Mouse (Mus musculus): Measurements from ENCODE around the gene Tagln.

The Tagln gene

DNA sequence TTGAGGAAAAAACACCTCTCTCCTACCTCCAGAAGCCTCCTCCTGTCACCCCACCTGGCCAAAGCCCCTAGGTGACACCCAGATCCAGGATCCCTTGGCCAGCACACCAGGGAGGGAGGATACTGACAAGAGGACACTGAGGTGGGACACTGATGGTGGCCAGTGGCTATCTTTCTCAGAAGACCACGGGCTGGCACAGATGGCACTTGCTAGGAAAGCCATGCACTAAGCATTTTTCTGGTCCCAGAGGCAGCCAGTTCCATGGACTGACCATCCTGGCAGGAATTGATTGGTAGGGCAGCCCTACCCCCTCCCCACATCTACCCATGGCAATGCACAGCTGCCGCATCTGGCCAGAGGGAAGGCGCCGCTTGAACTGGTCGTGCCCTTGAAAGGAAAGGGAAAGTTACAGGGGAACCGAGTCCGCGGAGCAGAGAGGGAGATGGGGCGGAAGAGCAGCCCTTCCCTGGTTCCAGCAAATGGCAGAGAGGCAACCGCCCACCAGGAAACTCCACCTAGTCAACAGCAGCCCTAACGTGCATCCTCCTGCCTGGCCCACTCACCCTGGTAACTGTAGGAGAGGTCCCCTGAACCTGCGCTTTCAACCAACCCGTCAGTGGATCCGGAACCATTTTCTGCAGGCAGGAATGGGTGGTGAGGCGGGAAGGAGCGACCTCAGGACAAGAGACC lies 10.5 kb upstream of the Tagln start:
- no peak for DNase-seq (ENCODE audit: low spot score)

DNA sequence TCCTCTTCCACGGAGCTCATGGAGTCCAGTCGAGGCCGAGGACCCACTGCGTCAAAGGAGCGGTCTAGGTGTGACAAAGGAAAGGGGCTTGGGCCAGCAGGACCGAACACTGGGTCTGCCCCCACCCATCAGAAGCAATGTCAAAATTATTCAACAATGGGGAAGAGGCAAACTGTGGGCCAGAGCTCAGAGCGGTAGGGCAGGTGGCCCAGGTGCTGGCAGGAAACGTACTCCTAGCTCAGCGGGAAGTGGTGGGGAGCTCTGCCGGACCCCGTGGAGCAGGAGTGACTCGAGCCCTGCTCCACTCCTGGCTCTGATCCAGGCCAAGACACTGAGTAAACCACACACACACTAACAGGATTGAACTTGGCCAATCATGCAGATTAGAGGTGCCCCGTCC lies 9.9 kb upstream of the Tagln start:
- no peak for DNase-seq (ENCODE audit: low spot score)

DNA sequence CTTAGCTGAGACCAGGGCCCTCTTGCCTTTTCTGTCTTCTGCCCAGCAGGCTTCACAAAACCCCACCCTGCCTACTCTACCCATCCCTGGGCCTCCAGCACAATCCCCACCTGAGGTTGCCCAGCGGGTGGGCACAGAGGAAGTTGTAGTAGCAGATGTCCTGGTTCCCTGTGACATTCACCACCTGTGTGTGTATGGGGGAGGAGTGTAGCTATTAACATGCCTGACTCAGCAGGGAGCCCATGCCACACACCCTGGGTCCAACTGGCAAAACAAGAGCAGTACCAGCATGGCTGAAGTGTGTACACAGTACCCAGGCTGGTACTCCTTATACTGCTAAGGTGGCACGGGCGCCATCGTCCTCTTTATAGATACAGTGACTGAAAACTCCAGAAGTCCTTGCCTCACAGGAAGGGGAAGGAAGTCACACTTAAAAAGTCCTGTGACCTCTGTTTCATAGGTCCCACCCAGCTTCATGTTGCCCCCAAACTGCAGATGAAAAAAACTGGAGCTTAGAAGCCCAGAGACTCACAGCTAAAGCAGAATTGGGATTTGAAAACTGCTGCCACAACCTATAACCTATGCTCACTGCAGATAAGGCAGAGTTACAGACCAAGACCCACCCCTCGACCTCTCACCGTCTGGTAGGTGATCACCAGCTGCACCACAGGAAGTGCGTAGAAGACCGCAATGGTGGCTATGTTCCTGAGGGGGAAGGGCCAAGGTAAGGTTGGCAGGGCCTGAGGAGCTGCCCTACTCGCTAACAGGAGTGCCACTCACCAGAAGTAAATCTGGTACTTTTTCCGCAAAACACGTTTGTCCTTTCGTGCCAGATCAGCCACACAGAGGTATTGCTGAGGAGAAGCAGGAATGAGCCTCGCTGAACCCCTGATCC lies 8.9 kb upstream of the Tagln start:
- no peak for DNase-seq (ENCODE audit: low spot score)

DNA sequence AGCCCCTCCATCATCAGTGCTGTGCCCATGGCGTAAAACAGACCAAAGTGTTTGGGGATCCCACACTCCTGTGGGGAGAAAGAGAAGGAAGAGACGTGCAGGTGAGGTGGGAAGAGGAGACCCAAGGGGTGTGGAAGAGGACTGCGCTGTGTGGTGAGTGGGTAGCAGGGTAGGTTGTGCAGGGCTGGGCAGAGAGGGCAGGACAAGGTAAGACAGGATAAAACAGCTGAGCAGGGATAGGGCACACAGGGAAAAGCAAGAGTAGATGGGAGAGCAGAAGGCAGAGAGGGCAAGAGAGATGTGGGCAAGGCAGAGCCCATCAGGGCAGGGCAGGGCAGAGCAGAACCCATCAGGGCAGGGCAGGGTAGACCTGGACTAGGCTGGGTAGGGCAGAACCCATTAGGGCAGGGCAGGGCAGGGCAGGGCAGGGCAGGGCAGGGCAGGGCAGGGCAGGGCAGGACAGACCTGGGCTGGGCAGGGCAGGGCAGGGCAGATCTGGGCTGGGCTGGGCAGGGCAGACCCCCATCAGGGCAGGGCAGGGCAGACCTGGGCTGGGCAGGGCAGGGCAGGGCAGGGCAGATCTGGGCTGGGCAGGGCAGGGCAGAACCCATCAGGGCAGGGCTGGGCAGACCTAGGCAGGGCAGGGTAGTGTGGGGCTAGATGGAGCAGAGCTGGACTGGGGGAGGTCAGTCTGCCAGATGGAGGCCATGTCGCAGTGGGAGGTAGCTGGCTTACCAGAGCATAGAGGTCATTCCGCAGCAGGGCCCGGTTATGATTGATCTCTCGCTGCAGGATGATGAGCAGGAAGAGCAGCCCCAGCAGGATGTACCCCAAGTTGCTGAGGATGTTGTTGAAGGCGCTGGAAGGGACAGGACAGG lies 8.0 kb upstream of the Tagln start:
- DNase-seq (ENCODE audit: low spot score) = no peak

DNA sequence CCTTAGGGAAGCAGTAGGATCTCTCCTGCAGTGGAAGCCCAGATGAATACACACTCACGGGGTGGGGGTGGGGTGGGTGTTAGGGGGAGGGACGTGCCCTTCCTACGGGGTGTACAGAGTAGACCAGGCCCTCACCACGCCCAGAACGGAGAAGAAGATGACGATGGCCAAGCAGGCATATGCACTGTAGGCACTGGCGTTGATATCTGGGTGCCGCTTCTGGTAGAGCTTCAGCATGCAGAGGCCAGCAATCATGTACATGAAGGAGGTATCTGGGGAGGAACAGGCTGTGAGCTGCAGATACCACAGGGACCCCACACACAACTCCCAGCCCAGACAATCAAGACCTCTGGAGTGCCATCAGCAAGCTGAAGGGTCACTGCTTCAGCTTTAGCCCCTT lies 7.1 kb upstream of the Tagln start:
- DNase-seq (ENCODE audit: low spot score) = no peak

DNA sequence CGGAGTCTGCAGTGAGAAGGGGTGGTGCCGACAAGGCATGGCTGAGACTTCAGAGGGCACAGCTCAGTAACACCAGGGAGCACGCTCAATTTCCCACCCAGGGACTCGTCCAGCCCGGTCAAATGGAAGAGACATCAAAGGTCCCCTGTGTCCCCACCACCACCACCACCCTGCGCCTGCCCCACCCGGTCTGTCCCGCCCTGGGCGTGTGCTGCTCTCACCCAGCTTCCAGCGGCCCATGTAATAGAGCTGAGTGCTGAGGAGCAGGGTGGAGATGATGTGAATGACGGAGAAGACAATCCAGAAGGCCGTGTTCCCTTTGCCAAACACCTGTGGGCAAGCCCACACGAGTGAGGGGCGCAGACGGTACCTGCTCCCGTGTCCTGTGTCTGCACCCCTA lies 6.6 kb upstream of the Tagln start:
- no peak for DNase-seq (ENCODE audit: low spot score)

DNA sequence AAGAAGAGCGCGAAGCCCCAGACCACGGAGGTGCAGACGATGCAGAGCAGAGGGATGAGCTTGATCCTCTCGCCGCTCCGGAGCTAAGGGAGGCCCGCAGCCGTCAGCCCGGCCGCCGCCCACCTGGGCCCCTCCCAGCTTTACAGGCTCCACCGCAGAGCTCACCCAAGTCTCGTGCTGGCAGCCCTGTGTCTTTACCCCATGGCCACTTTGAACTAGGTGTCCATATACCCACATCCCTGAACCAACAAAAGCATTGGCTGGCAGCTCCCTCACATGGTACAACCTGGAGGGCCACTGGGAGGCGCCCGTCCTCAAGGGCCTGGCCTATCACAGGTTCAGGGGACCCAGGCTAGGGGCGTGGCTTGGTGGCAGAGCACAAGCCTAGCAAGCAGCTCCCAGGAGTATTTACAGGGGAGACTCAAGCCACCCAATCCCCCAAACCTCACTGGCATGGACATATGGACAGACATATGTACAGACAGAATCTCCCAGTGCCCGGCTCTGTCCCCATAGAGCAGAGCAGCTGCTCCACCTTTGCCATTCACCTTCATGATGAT lies 5.6 kb upstream of the Tagln start:
- peak; percentile 45 for DNase-seq (ENCODE audit: low spot score)

DNA sequence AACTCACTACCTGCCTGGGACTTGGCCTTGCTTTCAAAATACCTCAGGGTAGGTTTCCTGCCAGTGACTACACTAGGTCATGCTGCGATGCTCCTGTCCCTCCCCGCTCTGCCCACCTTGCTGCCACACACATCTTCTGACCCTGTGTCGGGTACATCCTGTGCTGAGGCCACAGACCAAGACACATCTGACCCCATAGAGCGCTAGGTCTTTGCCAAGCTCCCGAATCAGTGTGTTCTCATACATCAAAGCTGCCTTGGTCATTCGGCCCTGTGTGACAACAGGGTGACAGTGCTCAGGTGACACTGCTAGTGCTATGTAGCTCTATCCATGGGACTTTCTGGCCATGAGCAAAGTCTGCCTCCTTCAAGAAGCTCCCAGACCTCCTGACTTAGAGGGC lies 3.9 kb upstream of the Tagln start:
- no peak for DNase-seq (ENCODE audit: low spot score)

DNA sequence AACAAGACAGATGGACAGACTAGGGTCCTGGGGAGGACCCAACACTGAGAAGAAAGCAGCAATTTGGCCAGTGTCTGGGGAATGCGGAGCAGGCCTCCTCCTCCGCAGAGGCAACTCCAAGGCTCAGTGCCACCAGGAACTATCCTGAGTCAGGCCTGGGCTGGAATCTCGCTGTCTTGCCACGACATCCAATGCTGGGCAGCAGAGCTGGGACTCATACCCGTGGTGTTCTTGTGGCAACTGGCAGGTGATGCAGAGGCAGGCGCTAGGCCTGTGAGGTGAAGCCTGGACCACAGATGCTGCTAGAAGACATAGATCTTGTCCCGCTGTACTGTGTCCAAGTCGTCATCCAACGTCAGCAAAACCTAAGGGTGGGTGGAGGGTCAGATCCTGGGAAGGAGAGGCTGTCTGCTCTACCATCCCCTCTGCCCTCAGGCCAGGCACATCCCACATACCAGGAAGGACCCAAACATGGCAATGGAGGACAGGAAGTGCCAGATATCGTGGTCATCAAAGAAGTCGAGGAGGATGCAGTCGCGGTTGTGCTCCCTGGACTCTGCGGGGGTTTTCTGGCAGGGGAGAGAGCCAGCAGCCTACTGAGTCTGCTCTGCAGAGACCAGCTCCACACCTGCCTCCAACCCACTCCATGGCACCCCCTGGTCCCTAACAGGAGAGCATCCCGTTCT lies 3.2 kb upstream of the Tagln start:
- DNase-seq (ENCODE audit: low spot score) = no peak

DNA sequence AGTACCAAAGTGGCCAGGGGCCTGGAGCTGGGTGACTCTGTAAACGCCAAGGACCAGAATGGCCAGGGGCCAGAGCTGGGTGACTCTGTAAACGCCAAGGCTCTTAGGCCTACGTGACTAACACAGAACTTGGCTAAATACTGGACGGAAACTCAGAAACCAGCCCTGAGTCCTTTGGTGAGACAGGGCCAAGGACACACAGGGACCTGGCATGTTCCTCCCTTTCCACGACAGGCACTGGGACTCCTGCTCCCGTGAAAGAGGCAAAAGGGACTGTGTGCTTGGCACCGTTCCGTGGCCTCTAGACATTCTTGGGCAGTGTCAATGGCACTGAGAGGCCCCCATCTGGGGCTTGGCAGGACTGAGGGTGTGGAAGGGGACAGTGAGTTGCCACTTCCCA lies 2.2 kb upstream of the Tagln start:
- no peak for DNase-seq (ENCODE audit: low spot score)

DNA sequence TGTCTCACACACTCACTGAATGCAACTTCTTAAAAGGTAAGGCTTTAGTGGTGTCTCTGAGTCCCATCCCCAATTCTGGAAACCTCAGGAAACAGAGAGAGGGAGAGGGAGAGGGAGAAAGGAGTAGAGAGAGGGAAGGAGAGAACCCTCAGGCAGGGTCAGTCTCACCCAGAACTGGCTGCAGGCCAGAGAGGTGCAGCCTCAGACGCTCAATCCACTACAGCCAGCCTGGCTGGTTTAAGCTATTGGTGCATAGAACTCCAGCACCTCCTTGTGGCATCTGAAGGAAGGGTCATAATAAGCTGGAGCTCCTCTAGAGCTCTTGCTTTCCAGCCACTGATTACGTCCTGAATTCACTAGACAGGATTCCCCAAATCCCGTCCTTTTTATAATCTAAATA lies 1.0 kb upstream of the Tagln start:
- DNase-seq (ENCODE audit: low spot score) = peak; percentile 83

DNA sequence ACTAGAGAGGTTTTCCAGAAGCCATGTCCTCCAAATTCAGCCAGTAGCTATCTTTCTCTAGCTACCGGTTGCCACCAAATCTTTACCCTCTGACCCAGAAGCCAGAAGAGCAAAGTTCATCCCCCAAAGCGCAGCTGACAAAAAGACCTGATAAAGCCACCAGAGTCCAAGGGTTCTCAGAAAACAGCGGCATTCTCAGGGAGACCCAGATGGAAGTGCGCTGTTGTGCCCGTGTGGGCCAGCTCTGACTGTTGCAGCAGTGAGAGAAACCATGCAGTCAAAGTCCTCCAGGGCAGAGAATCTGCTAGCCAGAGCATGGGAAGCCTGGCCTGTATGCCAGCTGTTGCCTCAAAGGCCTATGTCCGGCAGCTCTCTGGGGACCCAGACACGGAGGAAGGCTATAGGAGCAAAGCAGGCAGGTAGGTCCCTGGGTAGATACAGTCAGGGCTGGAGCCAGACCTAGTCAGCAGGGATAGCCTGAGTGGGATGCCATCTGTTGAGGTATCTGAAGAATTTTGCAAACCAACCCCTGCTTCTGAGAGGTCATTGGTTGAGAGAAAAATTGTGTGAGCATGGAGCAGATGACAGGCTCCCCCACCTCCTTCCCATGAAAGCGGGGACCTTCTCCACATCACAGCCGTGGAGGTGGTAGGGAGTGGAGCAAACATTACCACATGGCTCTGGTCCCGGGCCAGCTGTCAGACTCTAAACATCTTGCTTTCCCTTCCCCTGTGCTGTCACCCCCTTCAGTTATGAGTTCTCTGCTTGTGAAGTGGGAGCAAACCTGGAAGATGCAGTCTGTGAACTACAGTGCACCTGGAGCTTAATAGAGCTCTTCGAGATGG lies 3.1 kb downstream of the Tagln start:
- DNase-seq (ENCODE audit: low spot score) = no peak

DNA sequence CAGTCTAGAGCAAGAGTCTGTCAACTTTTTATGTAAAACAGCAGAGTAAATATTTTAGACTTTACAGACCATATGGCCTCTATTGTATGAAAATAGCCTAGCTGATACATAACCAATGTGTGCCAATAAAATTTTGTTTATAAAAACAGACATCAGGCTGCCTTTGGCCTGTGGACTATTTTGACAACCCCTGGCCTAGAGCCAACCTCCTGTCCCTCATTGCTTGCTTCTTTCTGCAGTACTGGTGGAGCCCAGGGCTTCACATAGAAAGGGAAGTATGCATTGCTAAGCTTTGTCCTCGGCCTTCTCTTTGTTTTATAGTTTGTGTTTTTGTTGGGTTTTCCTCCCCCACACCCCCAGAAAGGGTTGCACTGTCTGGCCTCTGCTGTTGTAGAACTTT lies 3.9 kb downstream of the Tagln start:
- DNase-seq (ENCODE audit: low spot score) = no peak

DNA sequence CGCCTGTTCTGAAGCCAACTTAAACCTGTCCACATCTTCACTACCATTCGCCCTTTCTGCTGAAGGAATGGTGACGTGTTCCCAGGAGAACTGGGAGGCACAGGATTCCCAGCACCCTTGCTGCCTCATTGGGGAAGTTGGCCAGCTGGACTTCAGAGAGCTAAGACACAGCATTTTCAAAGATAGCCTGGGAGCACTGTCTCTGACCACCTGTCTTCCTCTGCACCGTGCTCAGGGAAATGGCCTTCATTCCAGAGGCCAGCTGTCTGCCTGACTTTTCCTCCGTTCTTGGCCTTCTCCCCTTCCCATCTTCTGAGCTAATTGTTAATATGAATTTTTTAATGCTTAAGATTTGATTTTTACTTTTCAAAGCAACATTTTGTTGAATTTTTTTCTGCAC lies 6.6 kb downstream of the Tagln start:
- DNase-seq (ENCODE audit: low spot score) = no peak

DNA sequence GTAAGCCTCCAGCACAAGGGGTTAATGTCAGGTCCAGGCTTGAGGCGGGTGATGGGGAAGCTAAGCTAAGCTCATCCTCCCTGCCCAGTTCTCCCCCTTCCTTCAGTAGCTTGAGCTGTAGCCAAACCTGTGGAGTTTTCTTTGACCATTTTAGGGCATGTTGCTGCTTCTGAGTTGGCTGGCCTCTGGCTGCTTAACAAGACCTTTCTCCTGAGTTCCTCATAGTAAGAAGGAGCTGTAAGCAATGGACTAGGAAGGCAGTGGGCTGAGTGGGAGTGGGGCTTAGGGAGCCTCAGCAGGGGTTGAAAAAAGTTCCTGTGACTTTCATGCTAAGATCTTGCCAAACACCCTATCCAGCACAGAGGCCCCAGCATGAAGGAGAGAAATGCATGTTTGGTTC lies 16.0 kb downstream of the Tagln start:
- DNase-seq (ENCODE audit: low spot score) = no peak

DNA sequence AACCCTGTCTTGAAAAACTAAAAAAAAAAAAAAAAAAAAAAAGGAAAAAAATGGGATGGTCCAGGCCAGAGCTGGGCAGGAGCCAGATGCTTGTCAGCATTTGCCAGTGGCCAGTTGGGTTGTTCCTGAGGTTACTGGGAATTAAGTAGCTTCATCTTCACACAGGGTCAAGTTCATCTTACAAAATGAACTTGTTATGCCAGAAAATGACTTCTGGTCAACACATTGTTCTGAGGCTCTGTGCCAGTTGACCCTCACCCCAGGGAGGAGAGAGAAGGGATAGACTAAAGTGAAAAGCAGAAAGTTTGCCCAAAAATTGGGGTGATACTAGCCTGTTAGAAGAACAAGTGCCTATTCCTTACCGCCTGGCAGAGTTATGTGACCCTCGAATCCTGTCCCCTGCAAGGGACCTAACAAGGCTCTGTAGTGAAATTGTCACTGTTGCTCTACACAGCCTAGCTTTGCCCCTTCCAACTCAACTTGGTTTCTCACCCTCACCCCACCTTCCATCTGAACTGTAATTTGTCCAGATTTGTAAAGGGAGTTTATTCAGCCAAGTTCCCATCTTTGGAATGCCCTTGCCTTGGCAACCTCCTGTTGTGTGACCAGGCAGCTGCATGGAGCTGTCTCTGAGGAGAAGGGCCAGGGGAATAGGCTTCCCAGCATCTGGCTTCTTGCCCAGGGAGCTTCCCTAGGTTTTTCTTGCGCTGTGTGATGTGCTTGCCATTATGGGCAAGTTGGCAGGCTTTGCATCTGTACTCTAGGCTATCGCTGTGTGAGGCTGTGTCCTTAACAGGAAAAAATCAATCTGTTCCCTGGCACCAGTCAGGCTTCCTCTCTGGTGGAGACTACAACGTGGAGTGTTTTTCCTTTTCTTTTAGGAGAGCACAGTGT lies 18.6 kb downstream of the Tagln start:
- DNase-seq (ENCODE audit: low spot score) = no peak

DNA sequence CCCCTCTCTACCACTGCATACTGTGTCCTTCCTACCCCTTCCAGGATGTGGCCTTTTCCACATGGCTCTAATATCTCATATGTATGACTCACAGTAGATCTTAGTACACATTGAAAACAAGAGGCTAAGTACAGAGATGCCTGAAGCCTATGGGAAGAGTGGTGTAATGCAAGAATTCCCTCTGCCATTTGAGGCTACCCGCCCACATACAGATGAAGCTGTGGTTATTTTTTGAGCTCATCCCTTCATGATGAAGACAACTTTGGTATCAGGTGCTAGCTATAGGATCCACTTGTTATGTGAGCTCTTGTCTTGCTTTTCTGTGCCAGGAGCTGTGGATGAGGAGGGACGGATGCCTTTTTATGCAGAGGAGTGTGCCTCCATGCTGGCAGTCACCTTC lies 20.2 kb downstream of the Tagln start:
- DNase-seq (ENCODE audit: low spot score) = no peak

DNA sequence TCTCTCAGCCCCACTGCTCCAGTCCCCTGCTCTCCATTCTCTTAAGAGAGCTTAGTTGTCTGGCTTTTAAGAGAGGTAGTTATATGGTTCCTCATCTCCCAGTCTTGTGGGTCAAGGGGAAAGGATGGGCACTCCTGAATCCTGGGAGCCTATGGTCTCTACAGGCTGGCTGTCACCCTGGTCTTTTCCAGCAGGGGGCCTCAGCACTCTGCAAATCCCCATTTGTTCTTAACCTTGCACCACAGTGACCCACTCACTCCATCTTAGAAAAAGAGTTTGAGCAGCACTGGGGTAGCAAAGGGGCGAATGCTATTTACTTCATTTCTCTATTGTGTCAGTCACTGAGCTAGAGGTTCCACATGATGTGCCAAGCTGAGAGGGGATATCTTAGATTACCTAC lies 24.2 kb downstream of the Tagln start:
- peak; percentile 55 for DNase-seq (ENCODE audit: low spot score)

DNA sequence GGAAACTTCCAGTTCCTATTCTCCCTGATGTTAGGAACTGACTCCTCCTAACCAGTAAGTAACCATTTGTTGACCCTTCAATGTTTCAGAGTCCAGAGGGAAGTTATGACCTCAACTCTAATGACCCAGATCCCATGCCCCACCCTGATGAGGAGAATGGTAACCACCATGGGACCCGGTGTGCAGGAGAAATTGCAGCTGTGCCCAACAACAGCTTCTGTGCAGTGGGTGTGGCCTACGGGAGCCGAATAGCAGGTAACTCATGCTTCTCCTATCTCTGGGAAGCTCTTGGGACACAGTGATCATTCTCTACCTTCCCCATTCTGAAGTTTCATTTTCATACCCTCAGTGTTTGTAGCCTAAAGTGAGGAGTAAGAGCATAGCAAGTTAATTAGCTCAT lies 24.9 kb downstream of the Tagln start:
- DNase-seq (ENCODE audit: low spot score) = no peak

DNA sequence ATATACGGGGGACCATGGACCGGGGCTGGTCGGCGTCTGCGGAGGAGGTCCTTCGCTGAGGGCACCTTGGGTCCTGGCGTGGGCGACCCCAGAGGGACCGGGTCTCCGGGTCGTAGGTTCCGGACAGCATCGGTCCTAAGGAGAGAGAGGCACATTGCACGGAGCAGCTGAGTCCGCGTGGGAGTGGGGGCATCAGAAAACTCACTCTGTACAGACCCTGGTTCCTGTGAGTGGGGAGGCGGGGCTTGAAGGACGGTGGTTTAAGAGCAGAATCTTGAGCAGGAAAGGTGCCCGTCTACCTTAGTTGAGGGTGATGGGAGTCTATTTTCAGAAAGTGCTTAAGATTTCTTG lies 28.8 kb downstream of the Tagln start:
- no peak for DNase-seq (ENCODE audit: low spot score)

All from embryo, embryonic 10.5 days (tissue).